Mouse (Mus musculus): ENCODE measurements around the gene Gdnf.

Gene Gdnf

GRCm38 (mm10) chr15:7858841-7859240 is 48.2 kb downstream of the Gdnf start:
- DNase-seq (ENCODE audit: extremely low spot score, low spot score): no peak

GRCm38 (mm10) chr15:7862890-7863289 is 52.2 kb downstream of the Gdnf start:
- DNase-seq (ENCODE audit: extremely low spot score, low spot score): no peak

- no peak for DNase-seq (ENCODE audit: extremely low spot score, low spot score)
Observed at GRCm38 (mm10) chr15:7863328-7863727, 52.7 kb downstream of the Gdnf start.

GRCm38 (mm10) chr15:7865305-7865704 is 54.7 kb downstream of the Gdnf start:
- no peak for DNase-seq (ENCODE audit: extremely low spot score, low spot score)

GRCm38 (mm10) chr15:7872473-7872872 is 61.8 kb downstream of the Gdnf start:
- no peak for DNase-seq (ENCODE audit: extremely low spot score, low spot score)

GRCm38 (mm10) chr15:7875879-7876278 is 65.2 kb downstream of the Gdnf start:
- no peak for DNase-seq (ENCODE audit: extremely low spot score, low spot score)

GRCm38 (mm10) chr15:7877560-7878467 is 67.2 kb downstream of the Gdnf start:
- no peak for DNase-seq (ENCODE audit: extremely low spot score, low spot score)

- DNase-seq (ENCODE audit: extremely low spot score, low spot score): no peak
Observed at GRCm38 (mm10) chr15:7878861-7879260, 68.2 kb downstream of the Gdnf start.

- DNase-seq (ENCODE audit: extremely low spot score, low spot score): no peak
Observed at GRCm38 (mm10) chr15:7879956-7880355, 69.3 kb downstream of the Gdnf start.

GRCm38 (mm10) chr15:7884181-7884580 is 73.5 kb downstream of the Gdnf start:
- no peak for DNase-seq (ENCODE audit: extremely low spot score, low spot score)

- no peak for DNase-seq (ENCODE audit: extremely low spot score, low spot score)
Observed at GRCm38 (mm10) chr15:7885106-7885505, 74.5 kb downstream of the Gdnf start.

- DNase-seq (ENCODE audit: extremely low spot score, low spot score): no peak
Observed at GRCm38 (mm10) chr15:7886591-7886990, 75.9 kb downstream of the Gdnf start.

Measured in neural tube, embryonic 10.5 days (tissue).